Mouse (Mus musculus) T-helper 2 cell (primary cell): ENCODE measurements at regions not wholly inside any gene's neighbourhood (a gene's known extent, or its start where the extent isn't known, plus 50 kb on each side); places are given as distances from the start of the nearest gene placed in this dataset.

Experiments
- in situ Hi-C: fragments of 300-600 bp; cut with MboI, MseI; formaldehyde crosslinking; loops from one replicate; pipeline ENCODE4 v1.15.1; 2025; ENCODE audit warnings: high pct_unique_total_duplicates

DNA sequence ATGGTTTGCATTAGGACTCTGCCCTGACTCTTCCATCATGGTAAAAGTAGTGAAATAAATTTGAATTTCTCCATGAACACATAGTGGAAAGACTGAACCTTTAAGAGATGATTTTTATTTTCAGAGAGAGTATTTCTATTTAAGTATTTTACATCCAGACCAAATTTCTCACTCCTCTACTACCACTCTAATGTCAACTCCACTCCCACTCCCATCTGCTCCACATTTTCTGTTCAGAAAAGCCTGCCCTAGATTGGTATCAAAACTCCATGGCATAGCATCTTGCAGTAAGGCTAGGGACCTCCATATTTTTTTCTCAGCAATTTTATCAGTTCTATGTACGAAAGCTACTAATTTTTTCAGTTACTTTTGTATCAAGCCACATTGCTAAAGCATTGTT is 117.4 kb upstream of the Esp38 start:
- in situ Hi-C loops = loop anchor here (25.0 kb wide), 1 partner anchor 479 kb away; the partner anchor contains the start of gene Crisp1
